Mouse (Mus musculus) kidney, embryonic 16.5 days (tissue): ENCODE measurements around the gene Slc6a15. TPM values are rescaled to one million over a fixed set of nuclear protein-coding genes. Genes with fewer than 3 reads are reported as not detected.
A peak's percentile ranks its signal among the peaks of the same experiment; 100 is the strongest.

Experiments used
- ATAC-seq: fragments of 200-750 bp; cut with Nextera tagmentation; 2 replicates; pipeline ENCODE4 v1.8.0; 2017; ENCODE audit warnings: moderate TSS enrichment; ENCODE audit not compliant: low FRiP score, low TSS enrichment
- H3K27ac ChIP-seq: fragments of 300-500 bp; sonication (generic); 2 replicates; pipeline ENCODE4 v1.5.1; 2014; ENCODE audit warnings: low read length
- H3K27me3 ChIP-seq: fragments of 300-500 bp; sonication (generic); 2 replicates; pipeline ENCODE4 v1.6.1; 2014; ENCODE audit warnings: low read length, control low read depth, mixed read lengths; ENCODE audit not compliant: insufficient read depth
- H3K36me3 ChIP-seq: fragments of 300-500 bp; sonication (generic); 2 replicates; pipeline ENCODE4 v1.6.1; 2014; ENCODE audit warnings: low read length, control low read depth, mixed read lengths; ENCODE audit not compliant: insufficient read depth
- H3K4me1 ChIP-seq: fragments of 300-500 bp; sonication (generic); 2 replicates; pipeline ENCODE4 v1.6.1; 2014; ENCODE audit warnings: low read length, control low read depth, mixed read lengths; ENCODE audit not compliant: insufficient read depth
- H3K4me2 ChIP-seq: fragments of 300-500 bp; sonication (generic); replicated peaks from 2 replicates; pipeline ENCODE4 v1.6.1; 2014; ENCODE audit warnings: low read depth, low read length
- H3K4me3 ChIP-seq: fragments of 300-500 bp; sonication (generic); 2 replicates; pipeline ENCODE4 v1.5.1; 2014; ENCODE audit warnings: mild to moderate bottlenecking, low read length
- H3K9ac ChIP-seq: fragments of 300-500 bp; sonication (generic); replicated peaks from 2 replicates; pipeline ENCODE4 v1.6.1; 2014; ENCODE audit warnings: low read length
- H3K9me3 ChIP-seq: fragments of 300-500 bp; sonication (generic); 2 replicates; pipeline ENCODE4 v1.6.1; 2016; ENCODE audit warnings: low read length, control low read depth
- whole genome bisulfite sequencing: fragments of 180-500 bp; shearing (Covaris S2); extraction: QIAGEN DNeasy Blood & Tissue Kit; methylation state at CpG from one replicate; pipeline ENCODE4 v1.1.7; 2014; 5-methylcytosine and 5-hydroxymethylcytosine counted together
- polyA plus RNA-seq: library from polyadenylated mRNA; unstranded; fragments of >200 nt; fragmentation: Nextera tagmentation; extraction: Ambion mirVana; gene quantifications from 2 replicates; pipeline ENCODE4 v1.2.1, GENCODE M21; 2015

Gene Slc6a15
- 8.9 and 9.5 TPM in 2 replicates for polyA plus RNA-seq

- Histone ChIP-seq H3K27ac (peak within 1 kb of the TSS; percentile 21; the same call in 1 of the 2 replicates), H3K27me3 (0 out of 2 replicates have a peak, but pooled peaks cover 3% of the 10 kb centered on the region), H3K36me3 (no peaks in the 10 kb centered on the region), H3K4me1 (peaks cover 10% of the 10 kb centered on the region; the same call in 1 of the 2 replicates), H3K9me3 (no peaks in the 10 kb centered on the region), H3K4me3 (peak within 1 kb of the TSS; percentile 52), H3K9ac (peak within 1 kb of the TSS; percentile 61), H3K4me2 (peak within 1 kb of the TSS; percentile 96)
- peak; percentile 80 for ATAC-seq
- WGBS = under 1% methylated on average over 43 of the region's 43 CpGs
Measured at GRCm38 (mm10) chr10:103367371-103368295, at the start of gene Slc6a15. Slc6a15 (plus strand) TSS chr10:103367783.

GRCm38 (mm10) chr10:103321941-103322340 is 45.6 kb upstream of the Slc6a15 start:
- Histone ChIP-seq H3K9ac (no peak overlapping the region), H3K27me3 (no peaks in the 10 kb centered on the region), H3K27ac (no peak overlapping the region), H3K4me3 (no peak overlapping the region), H3K4me2 (no peak overlapping the region), H3K36me3 (no peaks in the 10 kb centered on the region), H3K4me1 (no peaks in the 10 kb centered on the region), H3K9me3 (0 out of 2 replicates have a peak, but pooled peaks cover 3% of the 10 kb centered on the region)
- 64% methylated on average over 3 of the region's 3 CpGs for WGBS
- no peak for ATAC-seq

- 85% methylated on average over 3 of the region's 3 CpGs for WGBS
- Histone ChIP-seq H3K9me3 (0 out of 2 replicates have a peak, but pooled peaks cover 3% of the 10 kb centered on the region), H3K36me3 (no peaks in the 10 kb centered on the region), H3K27ac (no peak overlapping the region), H3K4me2 (no peak overlapping the region), H3K4me1 (no peaks in the 10 kb centered on the region), H3K27me3 (no peaks in the 10 kb centered on the region), H3K4me3 (no peak overlapping the region), H3K9ac (no peak overlapping the region)
- ATAC-seq = no peak
Measured at GRCm38 (mm10) chr10:103323386-103323785, 44.2 kb upstream of the Slc6a15 start.

- Histone ChIP-seq H3K27me3 (no peaks in the 10 kb centered on the region), H3K4me2 (no peak overlapping the region), H3K9ac (no peak overlapping the region), H3K4me3 (no peak overlapping the region), H3K36me3 (no peaks in the 10 kb centered on the region), H3K9me3 (no peaks in the 10 kb centered on the region), H3K4me1 (no peaks in the 10 kb centered on the region), H3K27ac (no peak overlapping the region)
- ATAC-seq = no peak
- 91% methylated on average over 1 of the region's 1 CpGs for WGBS
Measured at GRCm38 (mm10) chr10:103334306-103334705, 33.3 kb upstream of the Slc6a15 start.

GRCm38 (mm10) chr10:103339928-103340327 is 27.7 kb upstream of the Slc6a15 start:
- H3K4me3 ChIP-seq = no peak overlapping the region
- no peaks in the 10 kb centered on the region for H3K4me1 ChIP-seq
- no peaks in the 10 kb centered on the region for H3K36me3 ChIP-seq
- no peak overlapping the region for H3K9ac ChIP-seq
- no peak overlapping the region for H3K4me2 ChIP-seq
- ATAC-seq = no peak
- no peak overlapping the region for H3K27ac ChIP-seq
- H3K27me3 ChIP-seq = no peaks in the 10 kb centered on the region
- no peaks in the 10 kb centered on the region for H3K9me3 ChIP-seq
- 84% methylated on average over 5 of the region's 5 CpGs for WGBS

- H3K4me1 ChIP-seq = no peaks in the 10 kb centered on the region
- H3K27me3 ChIP-seq = no peaks in the 10 kb centered on the region
- ATAC-seq = no peak
- H3K4me2 ChIP-seq = no peak overlapping the region
- no peak overlapping the region for H3K27ac ChIP-seq
- no peaks in the 10 kb centered on the region for H3K36me3 ChIP-seq
- H3K4me3 ChIP-seq = no peak overlapping the region
- H3K9me3 ChIP-seq = no peaks in the 10 kb centered on the region
- H3K9ac ChIP-seq = no peak overlapping the region
- WGBS = 83% methylated on average over 2 of the region's 2 CpGs
Measured at GRCm38 (mm10) chr10:103346797-103347196, 20.8 kb upstream of the Slc6a15 start.

GRCm38 (mm10) chr10:103368296-103369080 is 905 bp downstream of the Slc6a15 start:
- Histone ChIP-seq H3K9ac (peak overlapping the region; percentile 61), H3K27ac (peak overlapping the region; percentile 21; the same call in 1 of the 2 replicates), H3K4me3 (peak overlapping the region; percentile 52), H3K9me3 (no peaks in the 10 kb centered on the region), H3K27me3 (0 out of 2 replicates have a peak, but pooled peaks cover 3% of the 10 kb centered on the region), H3K36me3 (no peaks in the 10 kb centered on the region), H3K4me2 (peak overlapping the region; percentile 96), H3K4me1 (peaks cover 10% of the 10 kb centered on the region; the same call in 1 of the 2 replicates)
- under 1% methylated on average over 37 of the region's 37 CpGs for WGBS
- ATAC-seq = peak; percentile 55

- H3K27me3 ChIP-seq = 0 out of 2 replicates have a peak, but pooled peaks cover 3% of the 10 kb centered on the region
- peak overlapping the region; percentile 96 for H3K4me2 ChIP-seq
- peak overlapping the region; percentile 21; the same call in 1 of the 2 replicates for H3K27ac ChIP-seq
- 0% methylated on average over 8 of the region's 8 CpGs for whole genome bisulfite sequencing
- H3K9me3 ChIP-seq = no peaks in the 10 kb centered on the region
- H3K9ac ChIP-seq = peak overlapping the region; percentile 61
- H3K36me3 ChIP-seq = no peaks in the 10 kb centered on the region
- ATAC-seq = peak; percentile 97
- peaks cover 10% of the 10 kb centered on the region; the same call in 1 of the 2 replicates for H3K4me1 ChIP-seq
- H3K4me3 ChIP-seq = peak overlapping the region; percentile 52
Measured at GRCm38 (mm10) chr10:103369081-103369420, 1.5 kb downstream of the Slc6a15 start.

GRCm38 (mm10) chr10:103402171-103402570 is 34.6 kb downstream of the Slc6a15 start:
- H3K9ac ChIP-seq = no peak overlapping the region
- H3K27me3 ChIP-seq = no peaks in the 10 kb centered on the region
- H3K9me3 ChIP-seq = no peaks in the 10 kb centered on the region
- H3K36me3 ChIP-seq = no peaks in the 10 kb centered on the region
- ATAC-seq = no peak
- WGBS = 22% methylated on average over 4 of the region's 4 CpGs
- H3K4me2 ChIP-seq = no peak overlapping the region
- H3K27ac ChIP-seq = no peak overlapping the region
- H3K4me3 ChIP-seq = no peak overlapping the region
- H3K4me1 ChIP-seq = no peaks in the 10 kb centered on the region
